Mouse (Mus musculus) cerebellum, adult 9-11 months (tissue): ENCODE results near the gene Fastkd1.
A peak's percentile ranks its signal among the peaks of the same experiment; 100 is the strongest.
"Not testable (repeated sequence)": the region's sequence is repeated elsewhere in the genome, so short reads cannot be mapped to it uniquely, and the experiment has no call there.

Experiments used
- DNase-seq: peaks from one replicate; pipeline ENCODE4 v3.0.0; 2022

Fastkd1 gene

DNA sequence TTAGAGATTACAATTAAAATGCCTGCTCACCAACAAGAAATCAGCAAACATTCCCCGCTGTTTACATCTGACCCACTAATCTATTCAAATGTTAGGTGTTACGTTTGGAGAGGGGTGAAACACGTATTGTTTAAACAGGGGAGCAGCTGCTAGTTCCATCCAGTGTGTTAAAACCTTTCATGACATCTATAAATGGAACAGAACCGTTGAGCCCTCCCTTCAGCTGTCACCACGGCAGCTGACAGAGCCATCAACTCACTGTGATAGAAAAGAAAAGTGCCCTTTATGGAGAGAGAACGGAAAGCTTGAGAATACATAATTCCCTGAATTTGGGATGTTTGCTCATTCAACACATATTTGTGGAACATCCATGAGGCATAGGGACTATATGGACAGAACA is 44.9 kb downstream of the Fastkd1 start:
- DNase-seq, result no peak

DNA sequence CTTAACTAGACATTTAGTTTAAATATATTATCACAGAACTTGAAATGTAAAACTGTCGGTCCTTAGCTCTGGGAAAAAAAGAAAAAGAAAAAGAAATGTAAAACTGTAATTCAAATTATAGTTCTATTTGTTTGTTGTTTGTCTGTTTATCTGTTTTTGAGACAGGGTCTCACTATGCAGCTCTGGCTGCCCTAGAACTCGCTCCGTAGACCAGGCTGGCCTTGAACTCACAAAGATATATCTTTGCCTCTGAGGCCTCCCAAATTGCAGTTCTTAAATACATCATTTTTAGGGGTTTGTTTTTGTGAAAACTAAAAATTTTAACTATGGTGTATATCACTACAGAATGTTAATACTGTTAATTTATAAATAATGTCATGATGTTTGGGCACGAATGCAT is 45.7 kb downstream of the Fastkd1 start:
- DNase-seq, result no peak

DNA sequence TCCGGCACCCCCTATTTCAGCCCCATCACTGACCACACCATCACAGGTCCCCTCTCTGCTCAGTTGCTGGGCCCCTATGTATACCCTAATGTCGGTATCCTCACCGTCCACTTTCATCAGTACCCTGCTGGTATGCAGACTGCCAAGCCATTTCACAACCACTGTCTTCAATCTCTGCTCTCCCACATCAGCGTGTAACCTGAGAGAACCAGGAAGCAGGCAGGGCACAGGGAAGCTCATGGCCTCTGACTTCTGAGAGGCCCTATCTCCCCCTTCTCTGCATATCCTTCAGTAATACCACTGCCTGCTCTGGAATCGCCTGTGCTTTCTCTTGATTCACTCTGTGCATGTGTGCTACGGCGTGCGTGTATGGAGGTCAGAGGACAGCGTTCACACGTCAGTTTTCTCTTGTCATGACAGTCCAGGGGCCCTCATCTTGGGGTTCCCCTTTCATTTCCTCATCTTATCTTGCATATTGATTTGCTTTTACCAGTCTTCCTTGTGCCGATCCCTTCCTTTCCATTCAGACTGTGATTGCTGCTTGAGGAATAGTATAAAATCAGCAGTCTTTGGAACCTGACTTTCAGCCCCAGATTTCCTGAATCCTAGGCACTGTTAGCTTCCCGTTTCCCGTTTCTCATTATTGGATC is 49.4 kb downstream of the Fastkd1 start:
- DNase-seq, result no peak

DNA sequence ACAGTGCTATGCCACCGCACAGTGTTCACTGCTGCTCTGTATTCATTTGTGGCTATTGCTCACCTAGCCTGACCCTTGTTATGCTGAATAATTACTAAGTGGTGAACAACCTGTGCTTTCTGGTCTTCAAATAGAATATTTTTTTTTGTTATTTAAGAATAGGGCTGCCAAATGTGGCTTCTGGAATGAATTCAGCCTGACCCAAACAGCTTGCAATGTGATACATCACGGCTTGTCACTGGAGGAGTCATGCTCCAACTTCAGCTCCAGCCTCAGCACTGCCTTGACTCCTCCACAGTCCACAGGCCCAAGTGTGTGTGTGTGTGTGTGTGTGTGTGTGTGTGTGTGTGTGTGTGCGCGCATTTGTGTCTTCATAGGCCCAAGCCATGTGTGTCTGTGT is 54.0 kb downstream of the Fastkd1 start:
- no peak for DNase-seq

DNA sequence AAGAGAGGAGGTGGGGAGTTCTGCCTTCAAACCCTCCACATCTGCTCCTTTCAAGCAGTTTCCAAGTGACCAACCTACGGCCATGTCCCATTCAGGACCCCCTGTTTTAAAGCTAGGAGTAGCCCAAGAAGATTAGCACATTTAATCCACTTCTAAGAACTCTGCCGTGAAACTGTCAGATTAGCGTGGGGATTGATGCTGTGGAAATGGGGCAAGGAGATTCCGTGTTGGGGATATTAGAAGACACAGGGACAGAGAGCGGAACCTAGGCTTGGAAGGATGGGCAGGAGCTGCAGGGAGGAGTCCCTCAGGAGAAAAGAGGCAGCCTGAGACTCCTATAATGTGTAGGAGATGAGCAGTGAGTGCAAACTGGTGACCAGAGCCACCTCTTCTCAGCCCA is 63.6 kb downstream of the Fastkd1 start:
- DNase-seq, result no peak

DNA sequence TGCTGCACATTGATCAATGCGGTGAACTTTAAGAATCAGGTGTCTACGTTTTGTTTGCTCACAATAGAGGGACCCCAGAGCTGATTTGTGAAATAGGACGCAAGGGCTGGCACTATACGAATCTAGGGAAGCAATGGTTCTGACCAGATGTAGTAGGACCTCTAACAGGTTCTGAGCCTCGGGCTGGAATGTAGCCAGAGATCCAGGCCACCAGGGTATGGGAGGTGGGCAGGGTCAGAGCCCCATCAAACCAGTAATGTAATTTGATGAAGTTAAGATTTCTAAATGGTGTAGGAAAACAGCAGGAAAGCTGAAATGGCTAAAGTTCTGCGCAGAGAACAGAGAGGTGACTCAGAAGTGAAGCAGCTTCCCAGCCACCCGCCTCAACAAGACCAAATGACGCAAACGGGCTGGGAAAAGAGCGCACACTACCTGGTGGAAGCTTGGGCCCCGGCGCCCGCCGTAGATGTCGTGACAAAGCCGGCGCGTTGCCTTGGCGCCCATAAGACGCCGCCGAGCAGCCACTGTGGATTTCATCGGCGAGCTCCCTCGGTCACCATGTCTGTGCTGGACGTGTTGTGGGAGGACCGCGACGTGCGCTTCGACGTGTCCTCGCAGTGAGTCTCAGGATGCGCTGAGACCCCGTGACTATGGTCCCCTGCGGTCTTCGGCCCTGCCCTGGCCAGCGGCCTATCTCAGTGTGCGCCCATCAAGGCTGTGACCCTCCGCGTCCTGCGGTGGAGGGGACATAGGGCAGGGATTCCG is 66.4 kb downstream of the Fastkd1 start, which contains the start of gene Bbs5:
Gene Bbs5, plus strand, starts transcription at position 446 of the 765 bp plus-strand sequence.
- DNase-seq, result peak; percentile 93

DNA sequence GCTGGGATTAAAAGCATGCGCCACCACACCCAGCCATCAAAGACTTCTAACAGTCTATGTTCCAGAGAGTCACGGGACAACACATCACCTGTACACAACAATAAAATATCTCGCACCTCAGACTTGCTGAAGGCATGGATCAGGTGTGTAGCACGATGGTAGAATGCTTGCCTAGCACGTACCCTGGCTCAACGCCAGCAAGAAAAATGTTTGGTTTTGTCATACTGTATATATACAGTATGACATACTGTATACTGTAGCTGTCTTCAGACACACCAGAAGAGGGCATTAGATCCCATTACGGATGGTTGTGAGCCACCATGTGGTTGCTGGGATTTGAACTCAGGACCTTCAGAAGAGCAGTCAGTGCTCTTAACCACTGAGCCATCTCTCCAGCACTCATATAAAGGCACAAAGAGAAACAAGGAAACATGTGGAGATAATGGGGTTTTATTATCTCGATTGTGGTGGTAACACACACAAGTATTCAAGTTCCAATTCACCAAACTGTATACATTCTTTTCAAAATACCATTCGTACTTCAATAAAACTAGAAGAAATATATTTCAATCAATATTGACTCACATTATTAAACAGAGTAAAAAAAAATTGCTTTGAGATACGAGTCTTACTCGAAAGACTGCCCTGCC is 68.2 kb downstream of the Fastkd1 start:
- peak; percentile 6 for DNase-seq

DNA sequence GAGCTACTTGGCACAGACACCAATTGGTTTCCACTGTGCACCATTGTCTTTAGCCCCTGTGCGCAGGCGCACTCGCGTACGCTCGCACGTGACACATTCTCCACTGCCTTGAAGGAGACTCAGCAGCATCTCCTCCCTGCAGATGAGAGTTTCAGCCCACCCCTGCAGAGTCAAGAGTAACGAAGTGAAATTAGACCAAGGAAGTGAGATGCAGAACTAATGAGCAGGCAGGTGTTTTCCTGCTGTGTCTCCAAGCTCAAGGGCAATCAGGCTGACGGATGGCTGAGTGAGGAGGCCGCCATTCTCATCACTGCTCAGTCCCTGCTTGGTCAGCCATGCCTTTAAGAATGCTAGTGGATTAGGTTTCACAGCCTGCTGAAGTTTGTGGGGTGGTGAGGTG is 73.2 kb downstream of the Fastkd1 start:
- peak; percentile 13 for DNase-seq

DNA sequence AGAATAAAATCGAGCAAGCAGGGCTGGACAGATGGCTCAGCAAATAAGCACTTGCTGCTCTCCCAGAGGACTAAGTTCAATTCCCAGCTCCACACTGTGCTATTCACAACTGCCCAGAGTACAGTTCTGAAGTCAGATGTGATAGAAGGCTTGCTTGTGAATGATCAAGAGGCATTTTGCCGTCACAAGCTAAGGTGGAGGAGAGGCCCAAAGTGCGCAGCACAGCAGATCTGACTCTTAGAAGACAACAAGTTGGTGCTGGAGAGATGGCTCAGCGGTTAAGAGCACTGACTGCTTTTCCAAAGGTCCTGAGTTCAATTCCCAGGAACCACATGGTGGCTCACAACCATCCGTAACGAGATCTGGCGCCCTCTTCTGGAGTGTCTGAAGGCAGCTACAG is 75.3 kb downstream of the Fastkd1 start:
- DNase-seq, result not testable (repeated sequence)
